Mouse (Mus musculus) mesoderm, embryonic 11.5 days (tissue): Measurements from ENCODE around the gene Slc2a12.

Experiments
- DNase-seq: peaks from one replicate; pipeline ENCODE4 v3.0.0-alpha.2; 2012; ENCODE audit warnings: low read depth, low spot score

Gene Slc2a12

GRCm38 (mm10) chr10:22644853-22645491, at the start of gene Slc2a12:
Slc2a12 (plus strand) TSS chr10:22645011.
- peak; percentile 74 for DNase-seq

- no peak for DNase-seq
These were observed 45.8 kb upstream of the Slc2a12 start for GRCm38 (mm10) chr10:22598908-22599480.

- no peak for DNase-seq
These were observed 43.8 kb upstream of the Slc2a12 start for GRCm38 (mm10) chr10:22601046-22601445.

GRCm38 (mm10) chr10:22604801-22605200, 40.0 kb upstream of the Slc2a12 start:
- no peak for DNase-seq

GRCm38 (mm10) chr10:22608273-22608672, 36.5 kb upstream of the Slc2a12 start:
- peak; percentile 13 for DNase-seq

- DNase-seq = peak; percentile 62
These were observed 35.9 kb upstream of the Slc2a12 start for GRCm38 (mm10) chr10:22608799-22609357.

- no peak for DNase-seq
These were observed 31.5 kb upstream of the Slc2a12 start for GRCm38 (mm10) chr10:22613301-22613700.

GRCm38 (mm10) chr10:22614554-22614953, 30.3 kb upstream of the Slc2a12 start:
- DNase-seq = no peak

GRCm38 (mm10) chr10:22615309-22615708, 29.5 kb upstream of the Slc2a12 start:
- no peak for DNase-seq

- peak; percentile 22 for DNase-seq
These were observed 26.0 kb upstream of the Slc2a12 start for GRCm38 (mm10) chr10:22618842-22619241.

GRCm38 (mm10) chr10:22628832-22629231, 16.0 kb upstream of the Slc2a12 start:
- DNase-seq = no peak

GRCm38 (mm10) chr10:22631103-22631502, 13.7 kb upstream of the Slc2a12 start:
- no peak for DNase-seq

GRCm38 (mm10) chr10:22631528-22631927, 13.3 kb upstream of the Slc2a12 start:
- DNase-seq = no peak

- DNase-seq = no peak
These were observed 12.9 kb upstream of the Slc2a12 start for GRCm38 (mm10) chr10:22631956-22632355.

GRCm38 (mm10) chr10:22633406-22634306, 11.2 kb upstream of the Slc2a12 start:
- no peak for DNase-seq

- DNase-seq = no peak
These were observed 7.6 kb upstream of the Slc2a12 start for GRCm38 (mm10) chr10:22637241-22637640.

- no peak for DNase-seq
These were observed 640 bp upstream of the Slc2a12 start for GRCm38 (mm10) chr10:22644171-22644570.

- no peak for DNase-seq
These were observed 3.9 kb downstream of the Slc2a12 start for GRCm38 (mm10) chr10:22648702-22649101.

- DNase-seq = no peak
These were observed 9.0 kb downstream of the Slc2a12 start for GRCm38 (mm10) chr10:22653820-22654219.

- DNase-seq = peak; percentile 74
These were observed 13.9 kb downstream of the Slc2a12 start for GRCm38 (mm10) chr10:22658534-22659385.

- no peak for DNase-seq
These were observed 14.5 kb downstream of the Slc2a12 start for GRCm38 (mm10) chr10:22659386-22659725.
